Mouse (Mus musculus) urinary bladder, postnatal 36 days (tissue): ENCODE data around the gene Parp8.
"Not testable (repeated sequence)": the region's sequence is repeated elsewhere in the genome, so short reads cannot be mapped to it uniquely, and the experiment has no call there.

Source experiments
- DNase-seq, 2 experiments: peaks; one replicate each; pipeline ENCODE4 v3.0.0; 2022; ENCODE audit warnings: low spot score in 2 of 2, mixed read lengths in 1 of 2

Gene Parp8

DNA sequence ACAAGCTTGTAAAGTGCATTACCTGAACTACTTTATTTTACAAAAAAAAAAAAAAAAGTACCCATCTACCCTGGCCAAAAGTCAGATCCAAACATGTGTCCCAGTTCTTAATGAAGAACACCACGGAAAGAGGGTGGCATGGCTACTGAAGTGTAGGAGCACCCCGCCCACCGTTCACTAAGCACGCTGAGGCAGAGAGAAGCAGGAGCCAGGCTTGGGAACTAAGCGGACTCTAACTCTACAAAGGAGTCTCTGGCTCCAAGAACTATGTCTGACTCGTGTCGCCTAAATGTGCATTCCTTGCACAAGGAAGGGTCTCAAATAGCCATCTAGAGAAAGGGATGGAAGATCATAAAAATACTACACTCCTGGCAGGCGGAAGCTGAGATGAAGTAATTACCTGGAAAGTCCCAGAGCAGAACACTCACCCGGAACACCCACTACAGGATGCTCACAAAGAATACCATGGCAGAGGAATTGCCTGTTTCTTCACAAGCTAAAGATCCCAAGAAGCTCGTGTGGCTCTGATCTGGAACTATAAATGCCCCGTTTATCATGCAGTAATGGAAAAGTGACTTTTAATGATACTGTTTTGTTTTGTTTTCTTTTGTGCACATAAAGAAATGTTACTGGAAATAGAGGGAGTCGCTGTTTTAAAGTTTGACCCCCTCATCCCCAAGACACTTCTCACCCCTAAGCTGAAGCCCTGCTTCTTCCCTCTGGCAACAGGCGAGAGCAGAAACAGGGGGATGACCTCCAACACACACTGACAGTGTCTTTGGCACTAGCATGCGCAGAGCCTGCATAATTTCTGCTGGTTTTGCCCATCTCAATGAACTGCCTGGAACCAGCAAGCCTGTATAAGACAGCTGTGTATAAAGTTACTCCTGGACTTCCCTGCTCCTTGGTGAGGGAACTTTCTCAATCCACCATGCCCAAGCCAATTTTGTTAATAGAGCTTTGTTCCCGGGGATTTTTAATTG, 62.6 kb downstream of the Parp8 start:
- DNase-seq, result no peak

DNA sequence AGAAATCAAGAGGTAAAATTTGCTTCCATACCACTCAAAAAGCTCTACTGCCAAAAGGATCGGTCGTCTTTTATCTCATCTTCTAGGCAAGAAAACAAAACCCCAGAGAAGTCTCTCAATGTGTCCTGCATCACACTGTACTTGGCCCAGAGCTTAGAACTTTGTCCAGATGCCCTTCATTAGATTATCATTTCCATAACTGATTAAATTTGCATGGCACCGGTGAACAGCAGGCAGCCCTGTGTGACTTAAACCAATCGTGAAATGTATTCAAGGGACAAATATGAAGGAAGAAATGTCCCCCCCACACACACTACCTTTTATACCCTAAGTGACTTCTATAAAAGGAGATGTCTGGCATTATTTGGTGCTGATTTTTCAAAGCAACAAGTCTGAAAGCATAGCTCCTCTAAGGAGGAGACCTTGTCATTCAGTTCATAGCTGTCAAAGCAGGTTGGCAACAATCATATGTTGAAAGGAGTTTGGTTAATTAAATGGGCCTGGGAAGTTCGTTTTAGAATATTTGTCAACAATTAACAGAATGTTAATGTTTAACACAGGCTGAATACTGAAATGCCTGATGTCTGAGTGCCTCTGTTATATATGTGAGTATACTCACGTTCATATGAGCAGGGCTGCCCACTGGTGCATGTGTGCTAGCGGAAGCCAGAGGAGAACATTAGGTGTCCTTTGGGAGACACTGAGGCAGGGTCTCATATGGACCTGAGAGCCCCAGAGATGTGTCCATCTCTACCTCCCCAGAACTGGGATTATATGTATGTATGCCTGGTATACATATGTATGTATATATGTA, 66.4 kb downstream of the Parp8 start:
- DNase-seq, result no peak

DNA sequence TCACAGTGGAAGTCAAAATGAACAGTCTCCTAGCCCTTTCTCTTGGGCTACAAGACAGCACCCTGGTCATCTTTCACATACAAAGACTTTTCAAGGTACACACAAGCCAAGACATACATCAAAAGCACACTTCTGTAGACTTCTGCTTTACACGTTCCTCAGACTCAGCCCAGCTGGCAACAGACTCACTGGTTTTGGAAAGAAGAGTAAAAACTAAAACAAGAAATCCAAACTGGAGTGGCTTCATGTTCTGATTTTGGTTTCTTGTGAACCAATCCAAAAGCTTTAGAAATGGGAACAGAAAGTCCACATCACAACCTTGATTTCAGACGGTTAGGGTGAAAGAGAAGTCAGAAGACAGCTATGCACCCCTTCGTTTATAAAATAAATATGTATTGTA, 67.8 kb downstream of the Parp8 start:
- DNase-seq, result no peak

DNA sequence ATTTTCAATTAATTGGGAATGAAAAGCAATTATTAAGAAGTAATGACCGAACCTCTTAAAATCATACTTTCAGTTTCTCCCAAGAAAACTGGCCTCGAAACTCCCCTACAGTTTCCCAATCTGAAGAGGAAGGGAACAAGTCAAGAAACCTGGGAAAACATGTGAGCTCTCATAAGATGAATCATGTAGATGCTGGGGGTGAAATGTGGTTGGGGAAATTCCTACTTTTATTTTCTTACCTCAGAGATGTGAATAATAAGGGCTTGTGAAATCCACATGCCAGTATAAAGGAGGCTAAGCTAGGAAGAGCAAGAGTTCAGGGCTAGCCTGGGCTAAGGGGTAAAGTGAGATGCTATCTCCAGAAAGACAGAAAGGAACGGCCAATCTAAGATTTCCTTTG, 74.0 kb downstream of the Parp8 start:
- DNase-seq, result no peak

DNA sequence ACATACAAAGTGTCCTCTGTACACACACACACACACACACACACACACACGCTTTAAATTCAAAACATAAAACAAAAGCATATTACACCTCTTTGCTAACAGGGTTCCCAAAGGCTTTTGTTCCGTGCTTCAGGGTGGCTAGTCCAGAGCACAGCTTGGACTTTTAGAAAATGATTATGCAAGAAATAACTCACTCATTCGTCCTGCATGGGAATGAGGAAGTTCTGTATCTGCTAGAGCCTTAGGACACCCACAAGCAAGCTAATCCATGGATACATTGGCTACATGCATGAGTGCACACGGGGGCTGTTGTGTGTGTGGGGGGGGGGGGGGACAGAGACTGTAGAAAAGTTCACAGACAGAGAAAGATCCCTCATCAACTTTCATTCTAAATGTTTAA, 75.8 kb downstream of the Parp8 start:
- no peak for DNase-seq

DNA sequence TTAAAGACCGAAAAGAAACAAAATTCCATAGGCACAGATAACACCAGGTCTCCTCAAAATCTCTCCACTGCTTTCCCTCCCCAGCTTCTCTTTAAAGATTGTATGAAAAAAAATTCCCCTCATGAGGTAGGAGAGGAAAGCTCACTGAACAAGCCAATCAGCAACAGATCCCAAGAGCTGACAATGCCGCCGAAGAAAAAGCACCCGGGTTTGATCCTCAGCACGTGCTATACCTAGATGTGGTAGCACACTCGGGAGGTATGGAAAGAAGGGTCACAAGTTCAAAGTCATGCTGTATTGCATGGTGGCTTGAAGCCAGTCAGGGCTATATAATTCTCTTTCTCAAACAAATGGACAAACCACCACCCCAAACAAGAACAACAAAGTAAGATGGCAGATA, 76.3 kb downstream of the Parp8 start:
- no peak for DNase-seq

DNA sequence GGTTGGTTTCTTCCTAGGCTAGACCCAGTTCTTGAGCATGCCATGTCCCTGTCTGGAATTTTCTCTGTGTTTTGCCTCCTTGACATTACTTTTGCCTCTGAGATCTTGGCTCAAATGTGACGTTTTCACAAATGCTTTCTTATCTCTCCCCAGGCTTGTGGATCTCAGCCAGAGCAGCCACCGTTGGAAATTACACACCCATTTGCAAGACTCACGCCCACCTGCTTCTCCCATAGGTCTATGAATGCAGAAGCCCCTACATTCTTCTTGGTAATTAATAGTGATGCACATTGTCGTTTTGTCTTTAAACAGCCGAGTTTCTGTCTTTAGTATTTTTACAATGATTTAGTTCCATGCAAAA, 77.1 kb downstream of the Parp8 start:
- DNase-seq, result no peak

DNA sequence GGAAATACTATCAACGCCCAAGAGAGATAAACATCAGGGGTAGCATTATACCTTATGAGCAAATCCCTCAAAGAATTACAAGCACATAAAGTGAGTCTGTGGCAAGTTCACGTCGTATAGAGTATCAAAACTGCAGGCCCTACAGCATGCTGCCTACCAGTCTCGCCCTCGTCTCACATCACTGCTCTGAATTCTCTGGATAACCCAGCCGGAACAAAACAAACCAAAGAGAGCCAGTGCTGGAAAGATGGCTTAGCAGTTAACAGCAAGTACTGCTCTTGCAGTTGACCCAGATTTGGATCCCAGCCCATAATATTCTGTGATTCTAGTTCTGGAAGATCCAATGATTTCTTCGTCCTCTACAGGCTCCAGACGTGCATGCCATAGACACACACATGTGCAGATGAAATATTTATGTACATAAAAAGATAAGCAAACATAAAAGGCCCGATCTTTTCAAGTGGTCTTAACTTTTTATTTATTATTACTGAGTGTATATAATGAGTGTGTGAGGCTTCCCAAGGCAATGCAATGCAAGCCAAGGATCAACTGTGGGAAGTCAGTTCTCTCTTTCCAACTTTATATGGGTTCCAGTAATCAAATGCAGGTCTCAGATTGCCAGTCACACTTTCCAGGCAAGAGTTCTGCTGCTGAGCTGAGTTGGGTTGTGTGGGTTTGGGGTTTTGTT, 77.6 kb downstream of the Parp8 start:
- no peak for DNase-seq

DNA sequence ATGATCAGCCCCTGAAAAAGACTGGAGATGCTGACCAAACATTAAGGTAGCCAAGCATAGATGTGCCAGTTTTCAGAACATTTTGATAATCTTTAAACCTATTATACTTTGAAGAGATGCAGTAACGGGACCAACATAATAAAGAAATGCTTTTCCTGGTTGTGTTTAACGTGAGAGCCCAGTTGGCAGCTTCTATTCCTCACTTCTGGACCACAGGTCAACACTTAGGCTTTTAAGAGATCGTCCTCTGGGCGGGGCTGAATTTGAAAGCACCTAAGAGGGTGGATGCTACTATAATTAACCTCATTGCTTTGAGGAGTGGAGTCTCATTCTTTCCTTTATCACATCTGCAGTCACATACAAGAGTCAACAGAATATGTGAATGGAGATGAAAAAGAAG, 78.8 kb downstream of the Parp8 start:
- DNase-seq, result no peak

DNA sequence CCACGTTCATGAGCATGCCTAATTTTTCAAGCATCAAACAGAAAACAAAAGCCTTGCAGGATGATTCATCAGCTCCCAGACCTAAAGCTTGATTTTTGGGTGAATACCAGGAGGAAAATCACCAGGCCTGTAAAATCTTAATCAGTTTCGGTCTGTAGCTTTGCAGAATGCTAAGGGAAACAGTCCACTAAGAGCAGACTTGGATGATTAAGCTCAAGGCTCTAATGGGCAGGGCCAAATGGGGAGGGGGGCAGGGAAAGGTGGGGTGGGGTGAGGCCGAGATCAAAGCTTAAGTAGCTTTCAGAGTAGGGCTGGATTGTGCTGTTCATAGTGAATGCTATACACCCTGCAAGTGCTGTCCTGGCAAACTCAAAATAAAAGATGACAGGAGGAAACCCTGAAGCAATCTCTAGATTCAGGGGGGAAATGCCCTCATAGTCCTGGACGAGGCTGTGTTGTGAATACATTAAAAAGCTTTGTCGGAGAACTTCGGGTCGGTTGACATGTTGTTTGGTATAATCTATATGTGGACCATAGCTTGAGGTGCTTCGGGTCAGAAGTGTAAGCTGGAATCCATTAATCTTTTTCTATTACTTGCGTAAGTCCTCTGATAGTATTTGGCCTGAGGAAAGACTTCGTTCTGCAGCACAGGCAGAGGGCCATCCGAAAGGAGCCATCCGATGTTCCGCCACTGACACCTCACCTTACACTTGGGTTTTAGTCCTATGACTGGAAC, 83.9 kb downstream of the Parp8 start:
- no peak for DNase-seq

DNA sequence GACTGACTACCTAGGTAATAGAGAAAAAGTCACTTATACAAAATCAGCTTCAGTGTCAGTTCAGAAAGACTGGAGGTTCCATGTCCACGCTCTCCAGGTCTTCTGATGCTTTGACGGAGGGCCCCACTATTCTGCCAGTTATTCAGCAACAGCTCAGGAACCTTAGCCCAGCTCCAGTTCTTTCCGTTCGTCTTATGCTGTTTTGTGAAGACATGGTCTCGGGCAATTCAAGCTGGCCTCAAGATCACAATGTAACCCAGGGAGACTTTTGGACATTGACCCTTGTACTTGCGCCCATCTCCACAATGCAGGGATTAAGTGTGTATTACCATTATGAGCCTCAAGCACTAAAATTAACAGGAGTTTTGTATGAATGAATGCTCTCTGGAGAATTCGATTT, 84.6 kb downstream of the Parp8 start:
- no peak for DNase-seq

DNA sequence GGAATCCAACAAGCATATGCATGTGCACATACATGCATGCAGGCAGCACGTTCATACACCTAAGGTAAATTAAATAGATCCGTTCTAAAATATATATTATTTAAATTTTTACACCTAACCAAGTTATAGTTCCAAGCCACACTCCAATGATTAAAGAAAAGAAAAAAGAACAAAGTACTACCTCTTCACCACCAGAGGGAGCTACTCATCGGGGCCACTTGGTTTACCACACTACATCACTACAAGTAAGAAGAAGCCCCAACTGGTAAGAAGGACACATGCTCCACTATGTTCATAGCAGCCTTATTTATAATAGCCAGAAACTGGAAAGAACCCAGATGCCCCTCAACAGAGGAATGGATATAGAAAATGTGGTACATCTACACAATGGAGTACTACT, 88.3 kb downstream of the Parp8 start:
- DNase-seq, result not testable (repeated sequence)

DNA sequence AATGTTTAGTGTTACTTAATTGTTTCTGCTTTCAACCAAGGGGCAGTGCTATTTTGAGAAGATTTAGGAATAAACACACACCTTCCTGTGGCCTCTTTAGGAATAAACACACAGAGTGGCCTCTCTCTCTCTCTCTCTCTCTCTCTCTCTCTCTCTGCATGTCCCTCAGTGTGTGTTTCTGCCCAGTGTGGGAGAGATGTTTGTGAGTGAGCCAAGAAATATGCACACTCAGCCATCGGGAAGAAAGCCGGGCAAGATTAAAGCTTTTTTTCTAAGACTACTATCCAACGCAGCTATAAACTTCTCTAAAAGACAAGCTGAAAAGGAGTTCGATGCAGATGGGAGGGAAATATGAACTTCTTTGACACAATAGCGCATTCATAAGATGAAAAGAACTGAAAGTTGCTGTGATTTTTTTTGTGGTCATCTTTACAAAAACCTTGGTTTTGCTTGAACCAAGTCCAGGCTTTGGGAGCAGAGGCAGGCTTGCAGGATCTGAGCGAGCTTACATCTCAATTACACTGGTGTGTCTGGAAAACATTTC, 107.9 kb downstream of the Parp8 start:
- DNase-seq, result no peak

DNA sequence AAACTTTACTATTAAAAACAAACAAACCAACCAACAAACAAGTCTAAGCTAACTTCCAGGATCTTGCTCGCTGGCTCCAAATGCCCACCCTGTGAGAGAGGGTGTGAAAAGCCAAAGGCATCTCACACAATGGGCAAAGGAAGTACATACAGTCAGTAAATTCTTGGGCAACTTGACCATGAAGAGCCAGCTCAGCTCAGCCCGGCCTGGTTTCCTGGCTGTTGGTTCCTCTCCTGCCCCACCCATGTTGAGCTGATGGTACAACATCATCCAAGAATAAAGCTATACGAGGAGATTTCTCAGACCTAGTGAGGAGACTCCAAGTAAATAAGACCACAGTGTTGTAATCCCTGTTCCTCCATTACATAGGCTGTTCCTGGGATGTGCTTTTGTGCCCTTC, 117.1 kb downstream of the Parp8 start:
- DNase-seq, result no peak

DNA sequence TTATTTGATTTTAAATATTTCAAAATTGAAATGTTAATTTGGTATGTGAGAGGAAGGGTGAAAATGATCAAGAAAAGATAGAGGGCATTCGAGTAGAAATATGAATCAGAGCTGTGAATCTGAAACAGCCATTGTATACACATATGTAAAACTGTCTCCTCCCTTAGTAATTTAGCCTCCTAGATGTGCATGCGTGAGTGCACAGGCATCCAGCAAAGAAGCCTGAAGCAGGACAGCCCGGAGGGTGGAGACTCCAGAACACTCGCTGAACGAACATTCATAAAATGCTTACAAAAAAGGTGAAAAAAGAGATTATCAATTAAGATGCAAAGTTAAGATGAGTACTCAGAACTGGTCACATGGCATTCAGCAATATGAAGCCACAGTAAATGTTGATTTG, 121.9 kb downstream of the Parp8 start:
- no peak for DNase-seq

DNA sequence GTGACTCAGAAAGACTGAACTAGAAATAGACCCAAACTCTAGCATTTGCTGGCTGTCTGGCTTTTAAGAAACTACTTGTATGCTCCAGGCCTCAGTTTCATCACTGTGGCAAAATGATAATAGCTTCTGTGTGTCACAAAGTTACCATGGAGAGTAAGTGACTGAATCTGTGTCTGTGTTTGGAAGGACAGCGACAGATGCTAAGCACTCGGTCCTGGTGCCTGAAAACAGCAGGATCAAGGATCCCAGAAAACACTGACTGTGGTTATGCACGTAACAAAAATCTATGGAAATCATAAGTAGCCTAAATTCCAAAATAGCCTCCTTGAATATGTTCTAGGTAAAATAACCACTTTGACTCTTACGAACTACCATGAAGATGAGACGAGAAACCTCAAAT, 126.9 kb downstream of the Parp8 start:
- DNase-seq, result no peak

DNA sequence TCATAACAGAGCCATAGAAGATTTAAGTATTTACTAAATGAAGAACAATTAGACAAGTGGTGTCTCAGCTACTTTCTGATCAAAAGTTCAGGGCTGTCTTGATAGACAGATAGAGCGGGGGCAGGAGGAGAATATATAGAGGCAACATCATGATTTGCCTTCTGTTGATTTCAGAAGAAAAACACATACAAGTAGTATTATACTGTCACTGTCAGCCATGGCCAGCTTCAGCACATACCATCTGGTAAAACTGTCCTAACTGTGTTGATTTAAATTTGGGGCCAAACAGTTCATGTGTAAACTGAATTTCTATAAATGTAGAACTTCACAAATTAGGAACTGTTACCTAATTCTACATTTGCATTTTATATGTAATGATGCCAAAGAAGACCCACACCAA, 127.6 kb downstream of the Parp8 start:
- no peak for DNase-seq

DNA sequence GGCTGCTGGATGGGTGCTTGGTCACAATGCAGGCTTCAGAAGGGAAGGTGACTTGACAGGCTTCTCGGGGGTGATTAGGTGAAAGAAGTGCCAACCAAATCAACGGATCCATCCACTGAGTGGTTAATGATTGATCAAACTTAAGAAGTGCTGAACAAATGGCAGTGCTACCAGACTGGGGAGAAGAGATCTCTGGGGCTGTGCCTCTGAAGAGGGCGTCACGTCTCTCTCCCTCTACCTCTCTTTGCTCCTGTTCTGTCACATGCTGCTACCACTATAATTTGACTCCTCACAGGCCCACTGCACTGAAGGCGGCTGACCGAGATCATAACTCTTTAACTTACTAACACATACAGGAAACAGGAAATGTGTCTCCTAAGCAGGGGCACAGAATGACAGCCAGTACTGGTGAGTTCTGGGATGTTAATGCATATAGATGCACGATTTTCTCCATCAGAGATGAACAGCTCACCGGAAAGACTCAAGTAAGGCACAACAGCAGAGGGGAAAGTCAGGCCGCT, 140.9 kb downstream of the Parp8 start:
- no peak for DNase-seq

DNA sequence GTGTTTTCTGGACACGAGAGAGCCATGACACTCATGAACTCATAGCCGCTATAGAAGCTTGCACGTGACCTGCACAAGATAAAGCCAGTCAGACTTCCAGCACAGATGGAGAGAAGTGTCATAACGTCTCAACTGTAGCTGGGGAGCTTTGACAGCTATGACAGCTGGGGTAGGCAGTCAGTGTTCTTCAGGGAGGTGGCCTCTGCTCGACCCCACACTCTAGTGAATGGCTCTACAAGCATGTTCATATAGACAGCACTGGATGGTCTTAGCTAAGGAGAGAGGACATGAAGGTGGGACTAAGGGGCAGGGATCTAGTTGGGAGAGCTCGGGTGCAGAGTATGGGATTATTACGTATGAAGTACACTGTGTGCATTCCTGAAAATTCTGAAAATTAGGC, 143.1 kb downstream of the Parp8 start:
- no peak for DNase-seq

DNA sequence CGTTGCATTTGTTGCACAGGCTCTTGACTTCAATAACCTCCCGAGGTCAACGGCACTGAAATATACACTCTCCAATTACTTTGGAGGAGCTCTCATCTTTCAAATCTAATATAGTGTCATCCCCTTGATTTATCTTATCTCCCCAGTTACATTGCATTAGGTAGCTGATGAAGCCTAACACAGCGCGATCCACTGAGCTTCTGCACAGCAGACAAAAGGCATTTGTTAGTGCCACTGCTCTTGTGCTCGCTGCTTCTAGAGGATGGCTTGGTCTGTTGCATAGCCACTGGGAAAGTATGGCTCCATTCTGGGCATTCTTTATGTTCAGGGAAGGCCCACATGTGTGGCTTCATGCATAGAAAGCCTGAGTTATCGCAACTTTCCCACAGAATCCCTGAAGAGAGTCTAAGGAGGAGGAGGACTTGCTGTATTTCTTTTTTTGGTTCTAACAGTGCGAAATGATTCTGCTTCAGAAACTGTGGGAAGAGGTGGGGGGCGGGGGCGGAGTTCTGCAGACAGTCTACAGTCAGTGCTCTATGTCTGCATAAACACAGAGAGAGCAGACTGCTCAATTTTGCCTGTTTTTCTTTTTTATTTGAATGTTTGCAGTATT, 145.7 kb downstream of the Parp8 start:
- no peak for DNase-seq

DNA sequence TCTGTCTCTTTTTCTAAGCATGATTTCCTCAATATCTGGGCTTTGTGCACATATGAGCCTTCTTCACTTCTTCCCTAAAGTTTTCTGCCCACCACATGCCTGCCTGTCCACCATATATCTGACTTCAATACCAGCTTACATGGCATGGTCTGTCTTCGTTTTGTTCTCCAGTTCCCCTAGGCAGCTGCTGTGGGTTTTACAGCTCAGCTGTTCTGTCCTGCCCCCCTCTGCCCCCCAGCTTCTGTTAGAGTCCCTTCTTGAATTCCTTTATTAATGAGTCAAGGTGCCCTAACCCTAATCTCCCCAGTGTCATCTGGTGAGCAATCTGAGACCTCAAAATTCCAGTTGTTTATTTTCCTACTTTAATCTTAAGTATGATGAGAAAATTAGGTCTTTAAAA, 155.1 kb downstream of the Parp8 start:
- no peak for DNase-seq
